Mouse (Mus musculus): Measurements from ENCODE around the gene Crabp2.

Crabp2 gene

DNA sequence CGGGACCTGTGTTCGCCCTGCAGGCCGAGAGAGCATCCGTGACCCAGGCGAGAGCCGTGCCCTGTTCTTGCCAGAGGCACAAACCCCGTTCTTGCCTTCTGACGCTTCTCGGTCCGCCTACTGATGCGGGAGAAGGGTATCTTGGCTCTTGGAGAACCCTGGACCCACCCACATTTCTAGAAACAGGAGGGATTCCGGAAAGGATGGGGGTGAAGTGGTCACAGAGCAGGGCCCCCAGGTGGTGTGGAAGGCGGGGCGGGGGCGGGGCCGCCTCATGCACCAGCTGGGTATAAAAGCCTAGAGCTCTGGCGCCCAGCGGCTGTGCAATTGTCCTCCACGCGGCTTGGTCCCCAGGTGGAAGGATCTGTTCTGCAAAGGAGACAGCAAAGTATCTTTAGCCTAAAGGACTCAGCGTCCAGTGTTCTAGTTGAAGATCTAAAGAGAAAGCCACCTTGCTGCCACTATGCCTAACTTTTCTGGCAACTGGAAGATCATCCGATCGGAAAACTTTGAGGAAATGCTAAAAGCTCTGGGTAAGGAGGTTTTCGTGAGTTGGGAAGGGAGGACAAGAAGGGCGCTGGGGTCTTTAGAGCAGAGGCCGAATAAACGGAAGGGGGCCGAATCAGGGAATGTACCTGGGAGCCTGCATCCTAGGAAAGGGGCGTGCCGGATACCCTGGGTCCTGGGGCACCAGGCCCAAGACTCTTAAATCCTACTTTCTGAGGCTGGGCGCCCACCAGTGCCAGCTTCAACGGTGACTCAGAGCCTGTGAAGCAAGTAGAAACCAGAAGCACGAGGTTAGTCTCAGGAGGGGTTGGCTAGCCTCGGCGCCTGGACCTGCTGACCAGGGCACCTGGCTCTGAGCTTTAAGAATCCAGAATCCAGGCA, at the start of gene Crabp2:
Gene Crabp2 (plus strand): TSS at position 289 of the 888 bp plus-strand sequence.
- no peak for TF ChIP-seq GATA4 (IDR thresholded peaks at IDR 0.05; ENCODE audit: insufficient replicate concordance, low read length)

GRCm38 (mm10) chr3:87899266-87899665, 49.2 kb upstream of the Crabp2 start:
- TF ChIP-seq GATA4 (IDR thresholded peaks at IDR 0.05; ENCODE audit: insufficient replicate concordance, low read length), result no peak

DNA sequence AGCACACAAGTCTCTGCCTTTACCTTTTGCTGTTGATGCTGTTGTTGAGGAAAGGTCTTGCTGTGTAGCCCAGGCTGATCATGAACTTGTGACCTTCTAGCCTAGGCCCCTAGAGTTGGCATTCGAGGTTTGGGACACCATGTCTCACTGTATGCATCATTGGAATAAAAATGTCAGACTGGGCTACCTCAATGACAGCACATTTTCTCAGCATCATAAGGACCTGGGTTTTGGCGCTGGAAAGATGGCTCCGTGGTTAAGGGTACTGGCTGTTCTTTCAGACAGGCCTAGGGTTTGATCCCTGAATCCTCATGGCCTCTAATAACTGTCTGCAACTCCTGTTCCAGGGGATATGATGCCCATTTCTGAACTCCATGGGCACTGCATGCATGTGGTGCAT, 48.7 kb upstream of the Crabp2 start:
- TF ChIP-seq GATA4 (IDR thresholded peaks at IDR 0.05; ENCODE audit: insufficient replicate concordance, low read length), result no peak

- no peak for TF ChIP-seq GATA4 (IDR thresholded peaks at IDR 0.05; ENCODE audit: insufficient replicate concordance, low read length)
These were observed 47.3 kb upstream of the Crabp2 start for GRCm38 (mm10) chr3:87901036-87901624.

DNA sequence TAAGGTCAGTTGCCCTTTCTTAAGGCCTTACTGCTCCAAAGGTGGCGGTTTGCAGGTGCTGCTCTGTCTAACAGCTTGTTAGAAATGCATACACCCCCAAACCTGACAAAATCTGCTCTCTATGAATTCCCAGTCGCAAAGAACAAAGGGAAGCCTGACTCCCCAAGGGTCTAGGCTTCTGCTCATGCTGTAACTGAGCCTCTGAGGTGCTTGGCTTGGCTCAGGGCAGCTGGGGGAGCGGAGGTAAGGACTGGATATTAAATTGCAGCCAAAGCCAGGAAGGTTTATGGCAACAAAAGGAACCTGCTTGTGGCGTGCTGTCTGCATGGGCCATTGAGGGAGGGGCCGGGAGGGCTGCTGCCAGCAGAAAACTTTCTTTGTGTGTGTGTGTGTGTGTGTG, 44.6 kb upstream of the Crabp2 start:
- TF ChIP-seq GATA4 (IDR thresholded peaks at IDR 0.05; ENCODE audit: insufficient replicate concordance, low read length), result no peak

- peak; percentile 6; the same call in 1 of the 2 replicates for TF ChIP-seq GATA4 (IDR thresholded peaks at IDR 0.05; ENCODE audit: insufficient replicate concordance, low read length)
These were observed 42.5 kb upstream of the Crabp2 start, which contains the start of gene Hdgf for GRCm38 (mm10) chr3:87905880-87906485. Hdgf (plus strand) TSS chr3:87906321.

GRCm38 (mm10) chr3:87906601-87906980, 41.9 kb upstream of the Crabp2 start:
- TF ChIP-seq GATA4 (IDR thresholded peaks at IDR 0.05; ENCODE audit: insufficient replicate concordance, low read length), result no peak

DNA sequence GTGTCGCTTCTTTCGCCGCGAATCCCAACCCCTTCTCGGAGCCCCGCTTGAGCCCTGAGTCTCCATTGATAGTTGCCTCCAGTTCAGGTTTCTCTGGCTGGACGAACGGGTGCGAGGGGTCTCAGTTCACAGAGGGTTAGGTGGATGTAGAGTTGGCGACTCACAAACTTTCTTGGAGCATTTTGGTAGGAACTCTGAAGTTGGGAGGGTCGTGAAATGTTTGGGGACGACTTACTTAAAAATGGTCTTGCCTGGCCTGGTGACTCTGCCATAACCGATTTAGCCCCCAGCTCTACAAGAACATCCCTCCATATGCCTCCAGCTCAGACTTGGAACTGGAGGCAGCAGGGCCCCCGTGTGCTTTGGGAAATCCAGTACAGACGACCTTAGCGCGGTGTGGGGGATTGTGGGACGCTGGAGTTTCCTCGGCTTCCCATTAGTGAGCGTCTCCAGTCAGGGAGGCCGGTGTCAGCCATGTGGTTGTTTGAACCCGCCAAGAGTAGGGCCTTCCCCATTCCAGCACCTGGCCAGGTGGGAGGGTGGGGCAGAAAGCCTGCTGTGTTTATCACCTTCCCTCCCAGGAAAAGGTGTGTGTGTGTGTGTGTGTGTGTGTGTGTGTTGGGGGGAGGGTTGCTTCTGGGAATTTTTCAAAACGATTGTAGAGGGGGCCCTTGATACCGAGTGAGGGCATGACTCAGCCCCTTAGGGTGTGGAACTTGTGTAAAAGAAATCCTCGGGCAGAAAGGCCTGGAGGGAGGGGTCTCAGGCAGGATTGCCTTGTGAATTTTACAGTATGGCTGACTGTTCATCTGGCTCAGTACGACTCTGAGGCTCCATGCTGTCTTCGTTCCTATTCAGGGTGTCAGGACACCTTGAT, 41.2 kb upstream of the Crabp2 start:
- TF ChIP-seq GATA4 (IDR thresholded peaks at IDR 0.05; ENCODE audit: insufficient replicate concordance, low read length), result no peak

DNA sequence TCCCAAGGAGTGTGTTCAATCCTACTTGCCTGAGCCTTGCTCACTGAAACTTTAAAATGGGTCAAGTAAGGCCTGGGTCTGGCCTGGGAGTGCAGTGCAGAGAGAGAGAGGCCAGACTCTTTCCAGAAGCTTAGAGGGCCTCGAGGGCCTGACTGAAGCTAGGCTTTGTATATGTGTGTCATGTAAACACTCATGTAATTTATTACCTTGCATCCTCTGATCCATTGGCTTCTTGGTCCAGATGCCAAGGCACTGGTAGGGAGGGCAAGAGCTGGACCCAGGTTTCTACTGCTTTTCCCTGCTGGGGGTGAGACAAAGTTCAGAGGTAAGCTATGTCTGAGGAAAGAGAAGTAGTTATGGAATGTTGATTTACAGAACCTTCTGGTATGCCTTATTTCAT, 40.6 kb upstream of the Crabp2 start:
- TF ChIP-seq GATA4 (IDR thresholded peaks at IDR 0.05; ENCODE audit: insufficient replicate concordance, low read length), result no peak

- no peak for TF ChIP-seq GATA4 (IDR thresholded peaks at IDR 0.05; ENCODE audit: insufficient replicate concordance, low read length)
These were observed 39.1 kb upstream of the Crabp2 start for GRCm38 (mm10) chr3:87909381-87909780.

GRCm38 (mm10) chr3:87909874-87910273, 38.6 kb upstream of the Crabp2 start:
- no peak for TF ChIP-seq GATA4 (IDR thresholded peaks at IDR 0.05; ENCODE audit: insufficient replicate concordance, low read length)

DNA sequence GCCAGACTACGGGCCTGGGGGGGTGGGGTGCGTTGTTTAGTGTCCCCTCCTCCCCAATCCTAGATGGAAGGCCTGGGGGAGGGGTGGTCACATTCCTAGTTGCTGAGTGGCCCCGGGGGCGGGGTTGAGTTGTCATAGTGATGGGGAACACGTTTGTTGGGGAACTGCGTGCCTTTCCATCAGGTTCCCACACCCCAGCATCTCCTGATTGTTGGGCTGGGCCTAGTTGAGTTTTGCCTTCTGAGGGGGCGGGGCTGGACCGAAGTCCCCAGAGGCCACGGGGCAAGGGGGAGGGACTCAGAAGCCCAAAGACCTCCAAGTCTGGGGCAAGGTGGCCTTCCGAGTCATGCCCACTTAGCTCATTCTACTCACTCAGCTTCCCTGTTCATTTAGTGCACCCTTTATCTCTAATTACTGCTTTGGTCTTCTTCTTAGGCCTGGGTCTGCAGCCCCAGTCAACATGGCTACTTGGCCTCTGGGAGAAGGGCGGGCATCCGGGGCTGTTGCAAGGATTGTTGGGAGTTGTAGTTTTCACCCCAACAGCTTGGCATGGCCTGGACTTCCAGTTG, 37.8 kb upstream of the Crabp2 start:
- TF ChIP-seq GATA4 (IDR thresholded peaks at IDR 0.05; ENCODE audit: insufficient replicate concordance, low read length), result no peak

- TF ChIP-seq GATA4 (IDR thresholded peaks at IDR 0.05; ENCODE audit: insufficient replicate concordance, low read length), result no peak
These were observed 35.0 kb upstream of the Crabp2 start for GRCm38 (mm10) chr3:87913491-87913890.

- no peak for TF ChIP-seq GATA4 (IDR thresholded peaks at IDR 0.05; ENCODE audit: insufficient replicate concordance, low read length)
These were observed 34.6 kb upstream of the Crabp2 start for GRCm38 (mm10) chr3:87913891-87914290.

DNA sequence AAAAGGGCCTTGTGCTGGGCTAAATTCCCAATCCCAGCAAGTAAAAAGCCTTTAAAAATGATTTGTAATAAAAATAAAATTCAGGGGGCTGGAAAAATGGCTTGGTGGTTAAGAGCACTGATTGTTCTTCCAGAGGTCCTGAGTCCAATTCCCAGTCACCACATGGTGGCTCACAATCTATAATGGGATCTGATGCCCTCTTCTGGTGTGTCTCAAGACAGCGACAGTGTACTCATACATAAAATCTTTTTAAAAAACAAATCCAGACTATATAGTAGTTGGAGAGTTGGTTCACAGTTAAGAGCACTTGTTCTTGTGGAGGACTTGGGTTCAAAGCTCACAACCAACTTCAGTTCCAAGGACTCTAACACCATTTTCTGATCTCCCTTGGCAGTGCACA, 31.5 kb upstream of the Crabp2 start:
- TF ChIP-seq GATA4 (IDR thresholded peaks at IDR 0.05; ENCODE audit: insufficient replicate concordance, low read length), result no peak

Data from liver, adult (tissue).